Comparison of ENCODE assay signal across 8 mouse cellular contexts in the genomic region with DNA sequence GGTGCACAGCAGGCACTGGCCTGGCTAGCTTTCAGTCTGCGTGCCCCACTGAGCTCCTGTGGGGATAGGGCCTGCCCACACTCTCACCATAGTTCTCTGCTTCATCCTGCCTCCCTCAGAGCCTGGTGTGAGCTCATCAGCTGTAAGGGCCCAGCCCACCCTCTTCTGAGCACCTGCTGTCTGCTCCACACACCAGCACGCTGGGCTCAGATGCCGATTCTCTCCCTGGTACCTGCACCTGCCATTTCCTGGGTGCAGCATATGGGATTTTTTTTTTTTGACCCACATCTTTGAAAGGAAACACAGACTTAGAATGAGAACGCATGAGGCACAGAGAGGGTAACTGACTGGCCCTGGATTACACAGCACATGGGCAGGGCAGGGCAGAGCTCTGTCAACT. TPM values are rescaled to one million over a fixed set of nuclear protein-coding genes. Genes with fewer than 3 reads are reported as not detected.
DNase-seq lines count a peak whose midpoint lies in the region; ATAC-seq and TF ChIP-seq lines count a peak whose summit lies in the region.
"Had no signal": no experiment of that assay in that cellular context is flagged by ENCODE, and none has a peak within 500 bp of the region (broad histone marks: within the 10 kb centered on the region; RNA-seq: fewer than 3 reads in every experiment).

No protein-coding gene starts in this region.

- no peaks in the 10 kb centered on the region for H3K9me3 ChIP-seq in forebrain, embryonic 12.5 days
- H3K9me3 ChIP-seq: midbrain, embryonic 12.5 days had no signal

- 0 out of 2 replicates have a peak overlapping the region, but pooled peaks have one; percentile 1 for H3K4me2 ChIP-seq in forebrain, embryonic 12.5 days

- H3K4me3 ChIP-seq in layer of hippocampus, adult 2 months: no peak overlapping the region
- peak overlapping the region; percentile 0; the same call in 1 of the 2 replicates for H3K4me3 ChIP-seq in forebrain, embryonic 12.5 days (replicated peaks)
- H3K4me3 ChIP-seq: midbrain, embryonic 12.5 days had no signal

- no peak overlapping the region for H3K9ac ChIP-seq in forebrain, embryonic 12.5 days
- H3K9ac ChIP-seq: midbrain, embryonic 12.5 days had no signal

- 57% methylated on average over 4 of the region's 4 CpGs for WGBS in forebrain, embryonic 12.5 days

- peak in 1 of 2 experiments; percentile 39 for DNase-seq in layer of hippocampus, adult 2 months (ENCODE audit: low spot score in 2 of 2)
- DNase-seq in layer of hippocampus, postnatal 14 days (ENCODE audit: low spot score in 2 of 2): no peak
- peak; percentile 41 for DNase-seq in T-cell, adult 2 months (ENCODE audit: low spot score)
- DNase-seq in right cerebral cortex, postnatal 25 days: peak; percentile 69
- DNase-seq in testis, postnatal 10 days (ENCODE audit: low spot score): no peak
- no peak for DNase-seq in layer of hippocampus, postnatal 36 days

- peaks cover 50% of the 10 kb centered on the region for H3K4me1 ChIP-seq in forebrain, embryonic 12.5 days

- no peak for TF ChIP-seq CTCF in layer of hippocampus, adult 2 months (conservative IDR thresholded peaks at IDR 0.05)

- H3K36me3 ChIP-seq in forebrain, embryonic 12.5 days (replicated peaks): no peaks in the 10 kb centered on the region
- H3K36me3 ChIP-seq: midbrain, embryonic 12.5 days had no signal

- peak overlapping the region; percentile 8; the same call in 1 of the 2 replicates for H3K27ac ChIP-seq in layer of hippocampus, adult 2 months
- H3K27ac ChIP-seq in forebrain, embryonic 12.5 days: no peak overlapping the region
- H3K27ac ChIP-seq: midbrain, embryonic 12.5 days had no signal

- peaks cover 56% of the 10 kb centered on the region for H3K27me3 ChIP-seq in forebrain, embryonic 12.5 days

- no peak for ATAC-seq in forebrain, embryonic 12.5 days (ENCODE audit: low FRiP score)

RNA-seq across cellular contexts. Expression of gene Plxnd1, which starts 5.2 kb away (rescaled TPM):
- total RNA-seq in layer of hippocampus, adult 2 months (2021): 10 to 100 TPM; 16.6 to 24.4 TPM
- 10 to 100 TPM; 40.9 to 47.9 TPM for total RNA-seq in layer of hippocampus, postnatal 14 days (2021)
- polyA plus RNA-seq in forebrain, embryonic 12.5 days (2016; fragmentation: Nextera tagmentation; extraction: Ambion mirVana): 18.8 and 19.2 TPM in 2 replicates
- 10 to 100 TPM; 19.6 to 22.9 TPM for total RNA-seq in layer of hippocampus, postnatal 36 days (2021)

RNA-seq across cellular contexts. Expression of gene H1foo, which starts 44.9 kb away (rescaled TPM):
- total RNA-seq in layer of hippocampus, adult 2 months (2021): not detected
- total RNA-seq in layer of hippocampus, postnatal 14 days (2021): not detected
- not detected in 2 replicates for polyA plus RNA-seq in forebrain, embryonic 12.5 days (2016; fragmentation: Nextera tagmentation; extraction: Ambion mirVana)
- total RNA-seq in layer of hippocampus, postnatal 36 days (2021): not detected
- polyA plus RNA-seq: midbrain, embryonic 12.5 days had no signal

RNA-seq across cellular contexts. Expression of gene Rho, which starts 58.1 kb away (rescaled TPM):
- total RNA-seq in layer of hippocampus, adult 2 months (2021): 1 to 10 TPM in 1 of 2 experiments, under 1 TPM in 1; 0.49 to 1.1 TPM
- under 1 TPM; 0.41 to 0.48 TPM for total RNA-seq in layer of hippocampus, postnatal 14 days (2021)
- polyA plus RNA-seq in forebrain, embryonic 12.5 days (2016; fragmentation: Nextera tagmentation; extraction: Ambion mirVana): 0.43 TPM in 1 of 2 replicates, not detected in the other
- under 1 TPM; 0.52 to 0.83 TPM for total RNA-seq in layer of hippocampus, postnatal 36 days (2021)
- polyA plus RNA-seq: midbrain, embryonic 12.5 days had no signal

Comparison
In these comparisons a context has a peak if more than half of its experiments do, and no peak if none do; other contexts are left out.
1. DNase-seq: peak in T-cell, adult 2 months (single experiment) and right cerebral cortex, postnatal 25 days (single experiment); none in layer of hippocampus, postnatal 14 days (0 of 2), testis, postnatal 10 days (single experiment) and layer of hippocampus, postnatal 36 days (0 of 2).